Mouse (Mus musculus) left cerebral cortex, adult 11 months (tissue): ENCODE results near the gene Tymp.

Experiments
- DNase-seq: peaks from one replicate; pipeline ENCODE4 v3.0.0; 2022; ENCODE audit warnings: low spot score

Gene Tymp

DNA sequence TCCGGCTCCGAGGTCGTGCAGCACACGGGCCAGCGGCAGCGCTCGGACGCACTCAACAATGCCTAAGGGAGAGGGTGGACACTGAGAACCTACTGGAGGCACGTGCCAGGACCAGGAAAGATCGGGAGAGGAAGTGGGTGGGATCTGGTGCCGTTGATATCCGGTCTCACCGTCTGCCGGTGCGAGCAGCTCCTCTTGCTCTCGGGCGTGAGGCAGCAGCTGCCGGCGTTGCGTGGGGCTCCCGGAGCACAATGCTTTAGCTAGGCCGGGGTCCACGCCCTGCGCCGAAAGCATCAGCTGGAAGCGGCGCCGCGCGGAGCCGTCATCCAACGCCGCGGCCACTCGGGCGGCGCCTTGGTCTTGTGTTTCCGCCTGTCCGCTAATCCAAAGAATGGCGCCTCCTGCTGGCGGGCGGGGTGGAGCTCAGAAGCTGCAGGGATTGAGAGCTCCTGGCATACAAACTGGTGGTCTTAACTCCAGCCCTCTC, 3.0 kb downstream of the Tymp start, which contains the start of gene Sco2:
Gene Sco2 (minus strand): TSS at position 85 of the 487 bp plus-strand sequence.
- peak; percentile 84 for DNase-seq

GRCm38 (mm10) chr15:89373027-89373761, 3.6 kb downstream of the Tymp start:
- peak; percentile 79 for DNase-seq

DNA sequence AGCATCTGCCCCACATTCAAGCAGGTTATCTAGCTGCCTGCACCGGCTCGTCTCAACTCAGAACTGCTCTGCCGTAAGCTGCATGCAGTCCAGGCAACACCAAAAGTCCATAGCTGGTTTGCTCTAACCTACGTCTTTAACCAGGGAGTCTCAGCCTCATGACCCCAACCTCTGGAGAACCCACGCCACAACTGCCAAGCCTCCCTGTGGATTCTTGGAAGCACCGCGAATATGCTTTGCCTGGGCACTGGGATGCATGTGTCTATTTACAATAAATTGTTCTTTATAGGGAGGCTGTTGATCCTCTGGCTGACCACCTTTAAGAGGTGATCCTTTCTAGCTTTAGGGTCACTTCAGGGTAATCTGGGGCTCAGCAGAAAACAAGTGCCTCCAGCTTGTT, 4.3 kb downstream of the Tymp start:
- DNase-seq = no peak

- DNase-seq = no peak
These were observed 4.8 kb downstream of the Tymp start for GRCm38 (mm10) chr15:89372068-89372467.

GRCm38 (mm10) chr15:89365141-89365551, 11.7 kb downstream of the Tymp start:
- DNase-seq = no peak

DNA sequence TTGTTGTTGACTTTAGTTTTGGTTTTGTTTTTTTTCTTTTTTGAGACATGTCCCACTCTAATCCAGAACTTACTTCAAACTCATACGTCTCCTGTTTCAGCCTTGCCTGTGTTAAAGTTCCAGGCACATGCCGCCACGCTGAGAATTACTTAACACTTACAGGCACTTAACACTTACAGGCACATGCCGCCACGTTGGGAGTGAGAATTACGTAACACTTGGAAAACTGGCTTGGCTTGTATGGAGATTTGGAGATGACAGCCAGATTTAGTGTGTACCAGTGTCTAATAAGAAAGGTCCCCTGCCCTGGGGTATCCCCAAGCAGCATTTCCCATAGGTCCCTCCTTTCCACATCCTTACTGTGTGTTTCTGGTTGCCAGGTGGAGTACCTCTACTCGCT, 13.8 kb downstream of the Tymp start:
- DNase-seq = no peak

DNA sequence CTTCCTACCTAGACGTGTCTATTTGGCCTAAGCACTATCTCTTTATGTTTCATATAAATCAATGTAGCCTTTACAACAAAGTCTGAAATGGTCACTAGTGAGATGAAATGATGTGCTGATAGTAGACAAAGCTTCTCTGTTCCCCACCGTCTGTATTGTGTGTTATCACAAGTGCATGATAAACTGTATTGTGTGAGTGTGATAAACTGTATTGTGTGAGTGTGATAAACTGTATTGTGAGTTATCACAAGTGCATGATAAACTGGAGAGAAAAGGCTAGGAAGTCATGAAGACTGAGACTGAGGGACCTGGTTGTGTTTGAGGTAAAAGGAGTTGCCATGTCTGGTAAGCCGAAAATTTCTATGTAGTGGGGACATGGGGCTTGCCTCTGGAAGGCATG, 18.1 kb downstream of the Tymp start:
- no peak for DNase-seq

GRCm38 (mm10) chr15:89356372-89356771, 20.5 kb downstream of the Tymp start:
- DNase-seq = no peak

- DNase-seq = peak; percentile 91
These were observed 21.3 kb downstream of the Tymp start, which contains the start of the genes Lmf2 and Ncaph2 for GRCm38 (mm10) chr15:89355241-89356187. Gene Lmf2, minus strand, starts transcription at chr15:89355659. Gene Ncaph2, plus strand, starts transcription at chr15:89355719.

- no peak for DNase-seq
These were observed 22.4 kb downstream of the Tymp start for GRCm38 (mm10) chr15:89354455-89354854.

GRCm38 (mm10) chr15:89353837-89354236, 23.0 kb downstream of the Tymp start:
- DNase-seq = no peak

GRCm38 (mm10) chr15:89352795-89353194, 24.0 kb downstream of the Tymp start:
- DNase-seq = no peak

DNA sequence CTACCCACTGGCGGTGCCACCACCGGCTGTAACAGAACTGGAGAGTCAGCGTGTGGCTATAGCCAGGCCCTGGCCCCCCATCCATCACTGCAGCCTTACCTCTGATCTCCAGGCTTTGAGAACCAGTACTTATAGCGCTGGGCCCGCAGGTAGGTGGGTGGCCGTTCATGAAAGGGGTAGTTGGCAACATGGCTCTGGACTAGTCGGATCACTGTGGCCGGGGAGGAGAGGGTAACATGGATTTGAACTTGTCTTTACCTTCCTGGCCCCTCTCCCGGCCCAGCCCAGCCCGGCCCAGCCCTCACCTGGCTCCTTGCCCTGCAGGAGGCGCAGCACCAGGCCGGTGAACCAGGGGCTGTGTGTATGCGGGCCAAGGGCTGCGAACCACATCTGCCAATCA, 24.8 kb downstream of the Tymp start:
- no peak for DNase-seq

DNA sequence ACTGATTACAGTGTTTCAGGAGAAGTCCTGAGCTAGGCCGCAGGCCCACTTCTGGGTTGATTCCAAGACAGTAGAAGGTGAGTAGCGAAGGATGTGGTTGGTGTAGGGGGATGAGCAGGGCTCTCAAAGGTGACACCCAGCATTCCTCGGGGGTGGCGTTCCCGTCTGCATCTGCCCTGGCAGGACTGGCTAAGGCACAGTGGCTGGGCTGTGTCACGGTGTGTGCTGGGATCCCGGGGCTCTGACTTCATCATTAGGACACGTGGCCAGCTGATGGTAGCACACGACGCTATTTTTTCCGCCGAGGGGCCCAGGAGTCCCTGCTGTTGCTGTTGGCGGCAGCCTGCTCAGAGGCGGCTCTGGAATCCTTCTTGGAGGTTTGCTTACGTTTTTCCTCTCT, 25.5 kb downstream of the Tymp start:
- no peak for DNase-seq

DNA sequence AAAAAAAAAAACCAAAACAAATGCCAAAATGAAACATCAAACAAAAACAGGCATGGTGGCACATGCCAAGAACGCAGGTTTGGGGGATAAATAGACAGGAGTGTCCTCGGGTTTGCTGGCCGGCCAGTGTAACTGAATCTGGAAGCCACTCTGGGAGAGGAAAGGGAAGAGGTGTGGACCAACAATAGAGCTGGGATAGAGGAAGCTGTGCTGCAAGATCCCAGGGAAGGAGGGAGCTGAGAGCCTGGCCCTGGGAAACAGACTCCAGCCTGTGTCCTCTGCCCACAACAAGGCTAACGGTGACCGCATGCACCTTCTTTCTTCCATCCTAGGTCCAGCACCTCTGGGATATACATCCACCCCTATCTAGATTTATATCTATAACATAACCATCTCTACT, 26.4 kb downstream of the Tymp start:
- no peak for DNase-seq

GRCm38 (mm10) chr15:89343325-89343724, 33.5 kb downstream of the Tymp start:
- DNase-seq = no peak

DNA sequence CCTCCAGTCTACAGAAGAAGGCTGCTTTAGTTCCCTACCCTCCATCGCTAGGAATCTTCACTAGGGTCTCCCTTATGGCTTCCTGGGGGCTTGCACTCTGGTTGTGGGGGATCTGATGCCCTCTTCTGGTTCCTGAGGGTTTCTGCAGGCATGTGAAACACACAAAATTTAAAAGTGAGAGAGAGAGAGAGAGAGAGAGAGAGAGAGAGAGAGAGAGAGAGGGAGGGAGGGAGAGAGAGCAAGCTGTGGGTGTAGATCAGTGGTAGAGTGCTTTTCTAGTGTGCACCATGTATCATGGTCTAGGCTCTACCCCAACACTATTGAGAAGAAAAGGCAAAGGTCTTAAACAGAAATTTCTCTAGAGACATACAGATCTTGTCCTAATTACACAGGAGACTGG, 35.2 kb downstream of the Tymp start:
- DNase-seq = no peak

DNA sequence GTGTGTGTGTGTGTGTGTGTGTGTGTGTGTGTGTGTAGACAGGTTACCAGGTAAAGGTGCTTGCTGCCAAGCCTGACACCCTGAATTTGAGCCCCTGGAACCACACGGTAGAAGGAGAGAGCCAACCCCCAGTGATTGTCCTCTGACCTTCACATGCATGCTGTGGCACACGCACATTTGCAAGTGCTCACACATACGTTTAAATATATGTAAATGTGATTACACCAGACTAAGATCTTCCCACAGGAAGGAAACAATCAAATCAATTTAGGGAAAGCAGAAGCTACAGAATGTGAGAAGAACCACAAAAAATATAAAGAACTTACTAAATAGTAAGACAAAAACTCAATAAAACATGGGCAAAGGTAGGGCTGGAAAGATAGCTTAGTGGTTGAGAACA, 36.7 kb downstream of the Tymp start:
- DNase-seq = no peak

DNA sequence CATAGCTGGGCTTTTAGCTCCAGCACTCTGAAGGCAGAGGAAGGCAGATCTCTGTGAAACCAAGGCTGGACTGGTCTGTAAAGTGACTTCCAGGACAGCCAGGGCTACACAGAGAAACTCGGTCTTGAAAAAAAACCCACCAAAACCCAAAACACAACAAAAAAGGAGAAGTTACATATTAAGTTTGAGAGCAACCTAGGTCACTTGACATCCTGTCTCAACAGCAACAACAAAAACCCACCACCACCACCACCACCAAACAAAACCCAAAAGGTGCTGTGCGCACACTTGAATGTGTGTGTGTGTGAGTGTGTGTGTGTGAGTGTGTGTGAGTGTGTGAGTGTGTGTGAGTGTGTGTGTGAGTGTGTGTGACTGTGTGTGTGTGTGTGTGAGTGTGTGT, 37.1 kb downstream of the Tymp start:
- no peak for DNase-seq

GRCm38 (mm10) chr15:89336422-89336821, 40.4 kb downstream of the Tymp start:
- DNase-seq = no peak

DNA sequence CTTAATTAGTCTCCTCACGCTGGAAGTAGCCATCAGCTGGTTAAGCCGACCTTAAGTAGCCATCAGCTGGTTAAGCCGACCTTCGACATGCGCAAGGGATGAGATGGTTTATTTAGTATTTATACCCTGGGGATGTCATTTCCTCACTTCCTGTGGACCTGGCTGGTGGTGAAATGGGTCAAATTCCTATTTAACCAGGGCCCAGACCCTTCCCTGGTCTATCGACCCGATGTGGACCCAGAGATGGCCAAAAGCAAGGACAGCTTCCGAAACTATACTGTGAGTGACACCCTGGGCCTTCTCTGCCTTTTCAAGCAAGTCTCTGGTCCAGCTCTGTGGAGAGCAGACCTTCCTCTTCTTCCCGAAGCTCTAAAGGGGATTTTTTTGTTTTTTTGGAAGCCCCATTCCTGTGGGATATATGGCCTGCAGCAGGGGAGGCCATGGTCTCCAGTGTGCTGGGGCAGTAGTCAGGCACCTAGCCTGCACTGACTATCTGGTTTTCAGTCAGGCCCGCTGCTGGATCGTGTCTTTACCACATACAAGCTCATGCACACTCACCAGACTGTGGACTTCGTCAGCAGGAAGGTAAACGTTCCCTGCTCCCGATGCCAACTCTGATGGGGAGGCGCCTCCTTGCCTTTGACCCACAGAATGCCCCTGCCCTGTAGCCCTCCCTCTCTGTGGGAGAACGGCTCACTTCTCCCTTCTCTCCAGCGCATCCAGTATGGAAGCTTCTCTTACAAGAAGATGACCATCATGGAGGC, 41.9 kb downstream of the Tymp start:
- DNase-seq = no peak

DNA sequence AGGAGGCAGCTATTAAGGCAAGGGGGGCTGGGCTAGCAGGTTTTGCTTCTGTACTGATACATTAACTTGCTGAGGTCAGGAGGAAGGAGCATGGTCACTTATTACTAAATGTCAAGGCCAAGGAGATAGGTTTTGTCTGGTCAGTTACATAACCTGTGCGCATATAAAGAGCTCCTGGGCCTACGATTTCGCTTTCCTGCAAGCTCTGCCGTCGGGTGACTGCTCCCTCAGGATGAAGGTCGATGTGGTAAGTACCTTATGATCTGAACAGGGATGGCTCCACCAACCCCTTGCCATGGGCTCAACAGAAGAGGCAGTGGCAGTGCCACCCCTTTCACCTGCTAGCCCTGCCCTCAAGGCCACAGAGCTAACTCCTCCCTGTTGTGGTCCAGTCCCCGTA, 42.6 kb downstream of the Tymp start, which contains the start of gene Miox:
Gene Miox (plus strand): TSS at position 128 of the 400 bp plus-strand sequence.
- DNase-seq = no peak
